Mouse (Mus musculus) olfactory bulb, adult 2 months (tissue): ENCODE measurements around the gene Polr2a. TPM values are rescaled to one million over a fixed set of nuclear protein-coding genes. Genes with fewer than 3 reads are reported as not detected.

Experiments
- H3K27ac ChIP-seq: fragments of 200-500 bp; 2 replicates; pipeline ENCODE4 v1.5.1; 2012; ENCODE audit warnings: low read depth, low read length; ENCODE audit not compliant: insufficient read depth
- H3K4me1 ChIP-seq: fragments of 200-500 bp; 2 replicates; pipeline ENCODE4 v1.6.1; 2012; ENCODE audit warnings: low read length; ENCODE audit not compliant: control insufficient read depth, insufficient read depth
- H3K4me3 ChIP-seq: fragments of 200-500 bp; 2 replicates; pipeline ENCODE4 v1.5.1; 2012; ENCODE audit warnings: mild to moderate bottlenecking, low read depth, low read length, moderate library complexity; ENCODE audit not compliant: insufficient read depth
- CTCF ChIP-seq: fragments of 200-500 bp; IDR thresholded peaks from 2 replicates; pipeline ENCODE4 v1.5.1; 2012; ENCODE audit warnings: low read depth, mild to moderate bottlenecking, low read length, moderate library complexity; ENCODE audit not compliant: insufficient read depth
- POLR2A ChIP-seq: fragments of 200-500 bp; IDR thresholded peaks from 2 replicates; pipeline ENCODE4 v1.6.1; 2012; ENCODE audit warnings: mild to moderate bottlenecking, low read depth, low read length, moderate library complexity; ENCODE audit not compliant: insufficient read depth
- WGBS: fragments of 180-500 bp; shearing (Covaris S2); methylation state at CpG from one replicate; pipeline ENCODE4 v1.1.7; 2018; 5-methylcytosine and 5-hydroxymethylcytosine counted together
- polyA plus RNA-seq: library from polyadenylated mRNA; stranded (reverse); fragments of >200 nt; gene quantifications from 2 replicates; pipeline ENCODE4 v1.2.4, GENCODE M21; 2012; ENCODE audit warnings: low replicate concordance; ENCODE audit not compliant: missing spikeins, insufficient read depth, insufficient read length

The Polr2a gene
- polyA plus RNA-seq, 1 experiment: 105 TPM

- TF ChIP-seq CTCF: no peak
- TF ChIP-seq POLR2A: no peak
- Histone ChIP-seq H3K4me1 (peaks cover 15% of the 10 kb centered on the region), H3K4me3 (no peak overlapping the region), H3K27ac (no peak overlapping the region)
- 62% methylated on average over 5 of the region's 5 CpGs for WGBS
Observed at GRCm38 (mm10) chr11:69774961-69775360, 16.5 kb upstream of the Polr2a start.

- no peak for TF ChIP-seq CTCF
- Histone ChIP-seq H3K4me1 (peaks cover 23% of the 10 kb centered on the region), H3K27ac (no peak overlapping the region), H3K4me3 (peak overlapping the region; percentile 99; the same call in 1 of the 2 replicates)
- WGBS: 52% methylated on average over 4 of the region's 4 CpGs
Observed at GRCm38 (mm10) chr11:69767625-69767909, 9.1 kb upstream of the Polr2a start.

GRCm38 (mm10) chr11:69766872-69767624 is 8.6 kb upstream of the Polr2a start:
- TF ChIP-seq POLR2A: no peak
- no peak for TF ChIP-seq CTCF
- peaks cover 23% of the 10 kb centered on the region for H3K4me1 ChIP-seq
- WGBS: 47% methylated on average over 13 of the region's 13 CpGs
- peak overlapping the region; percentile 63 for H3K27ac ChIP-seq
- peak overlapping the region; percentile 99 for H3K4me3 ChIP-seq

GRCm38 (mm10) chr11:69766126-69766609 is 7.7 kb upstream of the Polr2a start:
- H3K27ac ChIP-seq: peak overlapping the region; percentile 96
- TF ChIP-seq CTCF (no peak), POLR2A (0 out of 2 replicates have a peak, but pooled peaks have one; percentile 24)
- H3K4me3 ChIP-seq: peak overlapping the region; percentile 99
- WGBS: under 1% methylated on average over 36 of the region's 37 CpGs
- H3K4me1 ChIP-seq: peaks cover 23% of the 10 kb centered on the region

- TF ChIP-seq CTCF (no peak), POLR2A (peak; percentile 30; the same call in 1 of the 2 replicates)
- H3K4me1 ChIP-seq: peaks cover 28% of the 10 kb centered on the region
- 11% methylated on average over 42 of the region's 55 CpGs for WGBS
- H3K4me3 ChIP-seq: peak within 1 kb of the TSS; percentile 99
- peak within 1 kb of the TSS; percentile 96 for H3K27ac ChIP-seq
Observed at GRCm38 (mm10) chr11:69765221-69766125, 7.0 kb upstream of the Polr2a start, which contains the start of gene Zbtb4. TSS of gene Zbtb4 (plus strand) at chr11:69765912.

GRCm38 (mm10) chr11:69763551-69763950 is 5.1 kb upstream of the Polr2a start:
- Histone ChIP-seq H3K4me1 (peaks cover 32% of the 10 kb centered on the region), H3K27ac (no peak overlapping the region), H3K4me3 (no peak overlapping the region)
- no peak for TF ChIP-seq POLR2A
- TF ChIP-seq CTCF: no peak
- WGBS: 76% methylated on average over 7 of the region's 7 CpGs

GRCm38 (mm10) chr11:69761868-69762267 is 3.4 kb upstream of the Polr2a start, which contains the start of gene Slc35g3:
TSS of gene Slc35g3 (minus strand) at chr11:69761968.
- H3K27ac ChIP-seq: no peak within 1 kb of the TSS
- 81% methylated on average over 1 of the region's 1 CpGs for WGBS

GRCm38 (mm10) chr11:69760901-69761200 is 2.4 kb upstream of the Polr2a start:
- Histone ChIP-seq H3K4me1 (peaks cover 17% of the 10 kb centered on the region), H3K4me3 (no peak overlapping the region), H3K27ac (no peak overlapping the region)
- TF ChIP-seq CTCF: no peak
- 95% methylated on average over 7 of the region's 7 CpGs for WGBS

More at GRCm38 (mm10) chr11:69761868-69762267, 3.4 kb upstream of the Polr2a start, which contains the start of gene Slc35g3:
- TF ChIP-seq CTCF (no peak), POLR2A (no peak)
- Histone ChIP-seq H3K4me3 (no peak within 1 kb of the TSS), H3K4me1 (peaks cover 18% of the 10 kb centered on the region)

GRCm38 (mm10) chr11:69760160-69760900 is 1.9 kb upstream of the Polr2a start:
- H3K4me1 ChIP-seq: peaks cover 17% of the 10 kb centered on the region
- WGBS: 82% methylated on average over 14 of the region's 14 CpGs
- TF ChIP-seq POLR2A: no peak
- TF ChIP-seq CTCF: no peak
- H3K27ac ChIP-seq: peak overlapping the region; percentile 96
- no peak overlapping the region for H3K4me3 ChIP-seq
